Mouse (Mus musculus) megakaryocyte progenitor cell, adult 5-6 weeks (primary cell): ENCODE data around the gene Tnfrsf17. TPM values are rescaled to one million over a fixed set of nuclear protein-coding genes. Genes with fewer than 3 reads are reported as not detected.
A peak's percentile ranks its signal among the peaks of the same experiment; 100 is the strongest.
"Not testable (repeated sequence)": the region's sequence is repeated elsewhere in the genome, so short reads cannot be mapped to it uniquely, and the experiment has no call there.

ENCODE experiments used
- ATAC-seq: replicated peaks from 2 replicates; pipeline ENCODE4 v1.8.0; 2016; ENCODE audit warnings: mild to moderate bottlenecking, moderate TSS enrichment, inconsistent platforms; ENCODE audit not compliant: poor library complexity
- total RNA-seq, 2 experiments: library from RNA; stranded (forward) in 1 of 2; stranded (reverse) in 1 of 2; fragments of 157-497, 149-512 nt in 1 of 2; fragments of 200-1000 nt in 1 of 2; gene quantifications; 2 replicates each; pipeline versions ENCODE4 v1.2.3 to v1.2.4; 2015 to 2017

Tnfrsf17 gene
- total RNA-seq, 2 experiments from 2014 or later = not detected

GRCm38 (mm10) chr16:11330081-11330800, 16.6 kb downstream of the Tnfrsf17 start:
- no peak for ATAC-seq

GRCm38 (mm10) chr16:11331030-11331429, 17.4 kb downstream of the Tnfrsf17 start:
- ATAC-seq = no peak

GRCm38 (mm10) chr16:11343292-11343815, 29.7 kb downstream of the Tnfrsf17 start:
- peak; percentile 96 for ATAC-seq

GRCm38 (mm10) chr16:11351903-11352302, 38.3 kb downstream of the Tnfrsf17 start:
- no peak for ATAC-seq

DNA sequence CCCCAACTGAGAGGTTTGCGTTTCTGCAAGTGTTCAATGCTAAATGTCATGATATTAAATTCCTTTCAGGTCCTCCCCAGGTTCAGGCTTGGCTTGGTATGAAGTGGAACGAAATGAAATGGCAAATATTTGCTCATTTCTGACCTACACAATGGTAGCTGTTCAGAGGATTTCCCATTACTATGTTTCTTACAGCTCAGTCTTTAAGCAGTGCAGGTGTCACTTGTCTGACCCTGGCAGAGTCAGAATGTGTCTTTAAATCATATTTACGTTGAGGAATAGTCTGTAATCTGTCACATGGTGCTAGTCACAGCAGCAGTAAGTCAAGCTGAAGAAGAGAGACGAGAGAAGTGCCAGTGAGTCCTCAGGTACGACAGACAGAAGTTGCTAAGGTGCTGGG, 45.6 kb downstream of the Tnfrsf17 start:
- no peak for ATAC-seq

DNA sequence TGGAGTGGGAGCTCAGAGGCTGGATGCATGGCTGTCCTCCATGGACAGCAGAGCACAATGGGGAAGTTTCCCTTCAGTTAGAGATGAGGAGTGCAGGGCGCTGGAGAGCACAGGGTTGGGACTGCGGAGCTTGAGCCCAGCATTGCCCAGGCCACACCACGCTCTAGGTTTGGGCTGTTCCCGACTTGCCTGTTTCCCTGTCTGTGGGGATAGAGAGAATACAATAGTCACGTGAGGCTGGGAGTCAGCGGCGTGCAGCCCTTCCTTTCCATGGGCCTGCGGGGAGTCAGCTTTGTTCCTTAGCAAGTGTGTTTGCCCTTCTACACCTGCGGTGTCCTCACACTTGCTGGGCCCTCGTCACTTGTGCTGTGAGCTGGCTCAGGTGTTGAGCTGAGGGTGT, 46.3 kb downstream of the Tnfrsf17 start:
- no peak for ATAC-seq

- not testable (repeated sequence) for ATAC-seq
Observed at GRCm38 (mm10) chr16:11360576-11360975, 47.0 kb downstream of the Tnfrsf17 start.

GRCm38 (mm10) chr16:11365626-11366025, 52.0 kb downstream of the Tnfrsf17 start:
- no peak for ATAC-seq

- no peak for ATAC-seq
Observed at GRCm38 (mm10) chr16:11366851-11367250, 53.2 kb downstream of the Tnfrsf17 start.

- no peak for ATAC-seq
Observed at GRCm38 (mm10) chr16:11368412-11368811, 54.8 kb downstream of the Tnfrsf17 start.

DNA sequence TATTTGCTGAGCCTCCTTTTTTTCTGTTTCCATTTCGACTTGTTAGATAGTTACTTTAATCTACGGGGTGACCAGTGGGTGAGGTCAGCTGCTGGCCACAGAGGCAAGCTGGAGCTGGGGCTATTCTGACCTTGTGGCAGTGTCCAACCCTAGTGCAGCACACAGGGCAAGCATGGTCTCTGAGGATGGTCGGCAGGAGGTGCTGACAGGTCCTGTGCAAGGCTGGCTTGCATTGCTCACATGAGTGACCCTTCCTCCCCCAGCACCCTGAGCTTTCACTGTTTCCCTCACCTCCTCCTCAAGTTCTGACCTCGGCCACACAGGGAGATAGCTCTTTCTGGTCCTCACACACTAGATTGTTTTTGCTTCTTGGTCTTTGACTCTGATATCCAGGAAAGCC, 55.5 kb downstream of the Tnfrsf17 start:
- ATAC-seq = no peak

- peak; percentile 56 for ATAC-seq
Observed at GRCm38 (mm10) chr16:11369642-11370041, 56.0 kb downstream of the Tnfrsf17 start.

Other genes starting within 250 kb of the Tnfrsf17 start
- gene Litaf, start 247.7 kb upstream of the Tnfrsf17 start, total RNA-seq (2015) = 31.8 and 35.0 TPM in 2 replicates
- gene Litaf, start 247.7 kb upstream of the Tnfrsf17 start, total RNA-seq (2017) = 20.7 and 25.8 TPM in 2 replicates
- 50.0 and 55.9 TPM in 2 replicates for gene Txndc11, start 179.2 kb upstream of the Tnfrsf17 start, total RNA-seq (2015)
- 36.1 and 39.0 TPM in 2 replicates for gene Txndc11, start 179.2 kb upstream of the Tnfrsf17 start, total RNA-seq (2017)
- 156 and 188 TPM in 2 replicates for gene Zc3h7a, start 137.4 kb upstream of the Tnfrsf17 start, total RNA-seq (2015)
- gene Zc3h7a, start 137.4 kb upstream of the Tnfrsf17 start, total RNA-seq (2017) = 214 and 269 TPM in 2 replicates
- gene Rsl1d1, start 110.5 kb upstream of the Tnfrsf17 start, total RNA-seq (2015) = 297 and 301 TPM in 2 replicates
- 270 and 301 TPM in 2 replicates for gene Rsl1d1, start 110.5 kb upstream of the Tnfrsf17 start, total RNA-seq (2017)
- 652 and 687 TPM in 2 replicates for gene Gspt1, start 59.5 kb upstream of the Tnfrsf17 start, total RNA-seq (2015)
- gene Gspt1, start 59.5 kb upstream of the Tnfrsf17 start, total RNA-seq (2017) = 154 and 166 TPM in 2 replicates
- 6.6 and 8.6 TPM in 2 replicates for gene Snx29, start 9.1 kb downstream of the Tnfrsf17 start, total RNA-seq (2015)
- gene Snx29, start 9.1 kb downstream of the Tnfrsf17 start, total RNA-seq (2017) = 5.3 and 8.0 TPM in 2 replicates